Mouse (Mus musculus): ENCODE data around the gene 9530002B09Rik.

9530002B09Rik gene

GRCm38 (mm10) chr4:122688975-122689374 lies at the start of gene 9530002B09Rik:
Gene 9530002B09Rik, plus strand, starts transcription at chr4:122689275.
- DNase-seq (ENCODE audit: low read depth, low spot score), result no peak

Data from retina, postnatal 7 days (tissue).